Mouse (Mus musculus) olfactory bulb, adult 2 months (tissue): ENCODE results near the gene Klhl35. TPM values are rescaled to one million over a fixed set of nuclear protein-coding genes. Genes with fewer than 3 reads are reported as not detected.

Source experiments
- H3K27ac ChIP-seq: fragments of 200-500 bp; 2 replicates; pipeline ENCODE4 v1.5.1; 2012; ENCODE audit warnings: low read depth, low read length; ENCODE audit not compliant: insufficient read depth
- H3K4me1 ChIP-seq: fragments of 200-500 bp; 2 replicates; pipeline ENCODE4 v1.6.1; 2012; ENCODE audit warnings: low read length; ENCODE audit not compliant: control insufficient read depth, insufficient read depth
- H3K4me3 ChIP-seq: fragments of 200-500 bp; 2 replicates; pipeline ENCODE4 v1.5.1; 2012; ENCODE audit warnings: mild to moderate bottlenecking, low read depth, low read length, moderate library complexity; ENCODE audit not compliant: insufficient read depth
- CTCF ChIP-seq: fragments of 200-500 bp; IDR thresholded peaks from 2 replicates; pipeline ENCODE4 v1.5.1; 2012; ENCODE audit warnings: low read depth, mild to moderate bottlenecking, low read length, moderate library complexity; ENCODE audit not compliant: insufficient read depth
- POLR2A ChIP-seq: fragments of 200-500 bp; IDR thresholded peaks from 2 replicates; pipeline ENCODE4 v1.6.1; 2012; ENCODE audit warnings: mild to moderate bottlenecking, low read depth, low read length, moderate library complexity; ENCODE audit not compliant: insufficient read depth
- WGBS: fragments of 180-500 bp; shearing (Covaris S2); methylation state at CpG from one replicate; pipeline ENCODE4 v1.1.7; 2018; 5-methylcytosine and 5-hydroxymethylcytosine counted together
- polyA plus RNA-seq: library from polyadenylated mRNA; stranded (reverse); fragments of >200 nt; gene quantifications from 2 replicates; pipeline ENCODE4 v1.2.4, GENCODE M21; 2012; ENCODE audit warnings: low replicate concordance; ENCODE audit not compliant: missing spikeins, insufficient read depth, insufficient read length

Gene Klhl35
- polyA plus RNA-seq, 1 experiment = not detected

- Histone ChIP-seq H3K27ac (peak overlapping the region; percentile 97), H3K4me3 (no peak overlapping the region), H3K4me1 (peaks cover 89% of the 10 kb centered on the region)
- no peak for TF ChIP-seq CTCF
- TF ChIP-seq POLR2A = 0 out of 2 replicates have a peak, but pooled peaks have one; percentile 10
- WGBS = 24% methylated on average over 14 of the region's 14 CpGs
These were observed 33.6 kb upstream of the Klhl35 start for GRCm38 (mm10) chr7:99432248-99432647.

- TF ChIP-seq POLR2A (no peak), CTCF (no peak)
- peaks cover 87% of the 10 kb centered on the region for H3K4me1 ChIP-seq
- WGBS = 81% methylated on average over 6 of the region's 6 CpGs
- H3K4me3 ChIP-seq = no peak overlapping the region
- H3K27ac ChIP-seq = peak overlapping the region; percentile 97
These were observed 32.9 kb upstream of the Klhl35 start for GRCm38 (mm10) chr7:99432863-99433262.

- 53% methylated on average over 12 of the region's 12 CpGs for WGBS
- Histone ChIP-seq H3K4me1 (peaks cover 84% of the 10 kb centered on the region), H3K4me3 (no peak overlapping the region), H3K27ac (peak overlapping the region; percentile 97; the same call in 1 of the 2 replicates)
- TF ChIP-seq POLR2A (no peak), CTCF (no peak)
These were observed 31.0 kb upstream of the Klhl35 start for GRCm38 (mm10) chr7:99434672-99435250.

GRCm38 (mm10) chr7:99436530-99436929 lies 29.3 kb upstream of the Klhl35 start:
- no peak overlapping the region for H3K4me3 ChIP-seq
- H3K27ac ChIP-seq = no peak overlapping the region
- no peak for TF ChIP-seq CTCF
- TF ChIP-seq POLR2A = no peak
- 45% methylated on average over 4 of the region's 4 CpGs for WGBS
- peaks cover 82% of the 10 kb centered on the region for H3K4me1 ChIP-seq

GRCm38 (mm10) chr7:99438881-99439280 lies 26.9 kb upstream of the Klhl35 start:
- peaks cover 76% of the 10 kb centered on the region for H3K4me1 ChIP-seq
- 66% methylated on average over 10 of the region's 10 CpGs for WGBS
- no peak for TF ChIP-seq POLR2A
- TF ChIP-seq CTCF = peak; percentile 3; the same call in 1 of the 2 replicates

GRCm38 (mm10) chr7:99441534-99442072 lies 24.2 kb upstream of the Klhl35 start:
- Histone ChIP-seq H3K27ac (0 out of 2 replicates have a peak overlapping the region, but pooled peaks have one; percentile 4), H3K4me1 (peaks cover 62% of the 10 kb centered on the region), H3K4me3 (no peak overlapping the region)
- 34% methylated on average over 6 of the region's 6 CpGs for WGBS
- TF ChIP-seq CTCF (no peak), POLR2A (no peak)

More at GRCm38 (mm10) chr7:99438881-99439280, 26.9 kb upstream of the Klhl35 start:
- Histone ChIP-seq H3K4me3 (no peak overlapping the region), H3K27ac (no peak overlapping the region)

- TF ChIP-seq POLR2A (no peak), CTCF (0 out of 2 replicates have a peak, but pooled peaks have one; percentile 12)
- Histone ChIP-seq H3K27ac (no peak overlapping the region), H3K4me3 (no peak overlapping the region), H3K4me1 (peaks cover 64% of the 10 kb centered on the region)
- 73% methylated on average over 5 of the region's 5 CpGs for WGBS
These were observed 22.6 kb upstream of the Klhl35 start for GRCm38 (mm10) chr7:99443164-99443563.

- 77% methylated on average over 6 of the region's 6 CpGs for WGBS
- peaks cover 63% of the 10 kb centered on the region for H3K4me1 ChIP-seq
- no peak overlapping the region for H3K27ac ChIP-seq
- TF ChIP-seq POLR2A (no peak), CTCF (peak; percentile 77)
- no peak overlapping the region for H3K4me3 ChIP-seq
These were observed 21.8 kb upstream of the Klhl35 start for GRCm38 (mm10) chr7:99444012-99444411.

- no peak for TF ChIP-seq POLR2A
- peak; percentile 23; the same call in 1 of the 2 replicates for TF ChIP-seq CTCF
- Histone ChIP-seq H3K4me1 (peaks cover 58% of the 10 kb centered on the region), H3K27ac (no peak overlapping the region), H3K4me3 (no peak overlapping the region)
- 80% methylated on average over 2 of the region's 2 CpGs for WGBS
These were observed 20.0 kb upstream of the Klhl35 start for GRCm38 (mm10) chr7:99445833-99446232.

- Histone ChIP-seq H3K4me1 (peaks cover 49% of the 10 kb centered on the region), H3K4me3 (no peak overlapping the region), H3K27ac (no peak overlapping the region)
- no peak for TF ChIP-seq POLR2A
- no peak for TF ChIP-seq CTCF
- 70% methylated on average over 5 of the region's 5 CpGs for WGBS
These were observed 18.5 kb upstream of the Klhl35 start for GRCm38 (mm10) chr7:99447323-99447722.
